Mouse (Mus musculus) midbrain, embryonic 15.5 days (tissue): ENCODE data around the gene Tcf7l1. TPM values are rescaled to one million over a fixed set of nuclear protein-coding genes. Genes with fewer than 3 reads are reported as not detected.

Experiments used
- ATAC-seq: fragments of 200-750 bp; cut with Nextera tagmentation; replicated peaks from 2 replicates; pipeline ENCODE4 v1.8.0; 2017; ENCODE audit warnings: moderate TSS enrichment
- H3K27ac ChIP-seq: fragments of 300-500 bp; sonication (generic); 2 replicates; pipeline ENCODE4 v1.5.1; 2015; ENCODE audit warnings: mild to moderate bottlenecking, inconsistent platforms
- H3K27me3 ChIP-seq: fragments of 300-500 bp; sonication (generic); replicated peaks from 2 replicates; pipeline ENCODE4 v1.6.1; 2015; ENCODE audit warnings: inconsistent platforms
- H3K36me3 ChIP-seq: fragments of 300-500 bp; sonication (generic); replicated peaks from 2 replicates; pipeline ENCODE4 v1.6.1; 2015; ENCODE audit warnings: inconsistent platforms
- H3K4me1 ChIP-seq: fragments of 300-500 bp; sonication (generic); 2 replicates; pipeline ENCODE4 v1.6.1; 2015; ENCODE audit warnings: inconsistent platforms
- H3K4me2 ChIP-seq: fragments of 300-500 bp; sonication (generic); 2 replicates; pipeline ENCODE4 v1.6.1; 2015; ENCODE audit warnings: inconsistent platforms, mild to moderate bottlenecking, moderate library complexity
- H3K4me3 ChIP-seq: fragments of 300-500 bp; sonication (generic); 2 replicates; pipeline ENCODE4 v1.5.1; 2015; ENCODE audit warnings: mild to moderate bottlenecking, inconsistent platforms
- H3K9ac ChIP-seq: fragments of 300-500 bp; sonication (generic); 2 replicates; pipeline ENCODE4 v1.6.1; 2015; ENCODE audit warnings: mild to moderate bottlenecking, inconsistent platforms
- H3K9me3 ChIP-seq: fragments of 300-500 bp; sonication (generic); 2 replicates; pipeline ENCODE4 v1.6.1; 2016; ENCODE audit warnings: inconsistent platforms
- WGBS: fragments of 180-500 bp; shearing (Covaris S2); methylation state at CpG from one replicate; pipeline ENCODE4 v1.1.7; 2015; ENCODE audit warnings: mixed read lengths; 5-methylcytosine and 5-hydroxymethylcytosine counted together
- polyA plus RNA-seq: library from polyadenylated mRNA; unstranded; fragments of >200 nt; fragmentation: Nextera tagmentation; extraction: Ambion mirVana; gene quantifications from 2 replicates; pipeline ENCODE4 v1.2.1, GENCODE M21; 2015

Gene Tcf7l1
- polyA plus RNA-seq, 1 experiment from 2014 or later: 6.1 TPM

DNA sequence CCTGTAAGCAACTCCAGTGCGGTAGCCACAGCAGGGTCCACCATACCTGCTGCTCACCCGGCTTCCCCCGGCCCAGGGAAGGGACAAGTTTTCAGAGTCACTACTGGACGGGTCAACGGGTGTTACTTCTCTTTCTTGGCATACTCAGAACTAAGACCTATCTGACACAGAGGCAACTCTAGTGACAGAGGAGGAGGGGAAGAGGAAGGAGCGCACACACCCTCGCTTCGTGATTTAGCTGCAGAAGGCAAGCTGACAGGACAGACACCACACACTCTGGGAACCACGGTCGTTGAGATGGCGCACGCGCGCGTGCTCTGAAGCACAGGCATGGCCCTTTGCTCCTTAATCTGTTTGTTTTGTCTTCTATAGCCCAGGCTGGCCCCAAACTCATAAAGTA, 36.2 kb downstream of the Tcf7l1 start:
- ATAC-seq: no peak
- H3K4me2 ChIP-seq: no peak overlapping the region
- no peak overlapping the region for H3K9ac ChIP-seq
- H3K4me1 ChIP-seq: peaks cover 22% of the 10 kb centered on the region
- no peaks in the 10 kb centered on the region for H3K9me3 ChIP-seq
- no peak overlapping the region for H3K4me3 ChIP-seq
- 79% methylated on average over 15 of the region's 15 CpGs for WGBS
- H3K36me3 ChIP-seq: no peaks in the 10 kb centered on the region
- H3K27ac ChIP-seq: no peak overlapping the region
- H3K27me3 ChIP-seq: no peaks in the 10 kb centered on the region

DNA sequence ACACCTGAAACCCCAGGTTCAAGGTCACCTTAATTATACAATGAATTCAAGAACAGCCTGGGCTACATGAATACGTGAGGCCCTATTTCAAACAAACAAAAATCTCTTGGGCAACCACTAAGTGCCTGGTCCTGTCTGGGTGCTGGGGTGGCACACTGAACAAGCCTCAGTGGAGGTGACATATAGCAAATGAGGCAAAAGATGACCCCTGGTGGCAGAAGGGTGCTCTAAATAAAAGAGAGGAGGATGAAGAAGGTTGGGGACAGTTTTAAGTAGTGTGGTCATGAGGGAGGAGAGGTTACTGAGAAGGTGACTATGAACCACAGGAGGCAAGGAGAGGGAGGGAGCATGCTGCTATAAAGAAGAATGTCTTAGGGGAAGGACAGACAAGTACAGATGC, 37.8 kb downstream of the Tcf7l1 start:
- Histone ChIP-seq H3K9me3 (no peaks in the 10 kb centered on the region), H3K27me3 (no peaks in the 10 kb centered on the region), H3K27ac (no peak overlapping the region), H3K4me2 (no peak overlapping the region), H3K4me3 (no peak overlapping the region), H3K9ac (no peak overlapping the region), H3K4me1 (peaks cover 22% of the 10 kb centered on the region), H3K36me3 (no peaks in the 10 kb centered on the region)
- WGBS: 93% methylated on average over 1 of the region's 1 CpGs
- ATAC-seq: no peak

DNA sequence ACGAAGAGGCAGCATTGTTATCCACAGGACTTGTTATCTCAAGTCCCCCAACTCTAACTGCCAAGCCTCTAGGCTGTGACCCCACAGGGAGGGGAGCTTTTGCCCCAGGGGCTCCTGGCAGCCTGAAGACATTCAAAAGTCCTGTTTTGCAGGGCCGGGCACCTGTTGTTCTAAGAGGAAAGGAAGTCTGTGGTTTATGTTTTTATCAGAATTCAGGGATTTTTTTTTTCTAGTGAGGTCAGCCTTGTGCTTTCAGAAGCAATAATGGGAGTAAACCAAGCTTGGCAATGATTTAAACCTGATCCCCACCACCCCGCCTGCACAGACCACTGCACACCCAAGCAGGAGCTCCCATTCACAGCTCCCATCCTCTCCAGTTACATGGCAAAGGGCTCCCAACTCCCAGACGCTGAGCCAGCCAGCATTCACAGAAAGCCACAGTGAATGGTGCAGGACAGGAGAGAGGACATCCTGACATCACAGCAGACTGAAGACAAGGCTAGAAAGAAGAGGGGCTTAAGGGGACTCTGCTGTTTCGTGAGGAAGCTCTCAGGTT, 40.1 kb downstream of the Tcf7l1 start:
- 12% methylated on average over 5 of the region's 5 CpGs for WGBS
- H3K4me2 ChIP-seq: no peak overlapping the region
- H3K27ac ChIP-seq: no peak overlapping the region

DNA sequence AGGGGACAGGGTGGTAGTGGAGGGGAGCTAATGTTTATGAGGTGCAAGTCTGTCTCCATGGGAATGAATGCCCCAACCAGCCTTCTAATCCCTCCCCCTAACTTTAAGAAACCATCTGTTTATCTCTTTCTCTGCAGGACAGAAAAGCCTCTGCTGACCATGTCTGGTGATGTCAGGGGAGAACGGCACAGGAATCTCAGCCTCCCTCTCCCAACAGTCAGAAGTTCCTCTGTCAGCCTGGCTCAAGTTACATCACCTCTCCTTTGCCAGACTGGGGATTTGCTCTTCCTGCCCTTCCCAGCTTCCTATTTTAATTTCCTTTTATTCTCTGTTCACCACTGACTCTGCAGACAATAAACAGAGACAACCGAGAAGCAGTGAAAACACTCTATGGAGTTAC, 40.6 kb downstream of the Tcf7l1 start:
- Histone ChIP-seq H3K4me3 (no peak overlapping the region), H3K4me1 (peaks cover 12% of the 10 kb centered on the region), H3K9me3 (no peaks in the 10 kb centered on the region), H3K27me3 (no peaks in the 10 kb centered on the region), H3K4me2 (no peak overlapping the region), H3K9ac (no peak overlapping the region), H3K36me3 (no peaks in the 10 kb centered on the region), H3K27ac (no peak overlapping the region)
- 0% methylated on average over 2 of the region's 2 CpGs for WGBS
- no peak for ATAC-seq

More for the DNA sequence above, 40.1 kb downstream of the Tcf7l1 start:
- Histone ChIP-seq H3K27me3 (no peaks in the 10 kb centered on the region), H3K4me1 (peaks cover 12% of the 10 kb centered on the region), H3K9me3 (no peaks in the 10 kb centered on the region), H3K36me3 (no peaks in the 10 kb centered on the region), H3K4me3 (no peak overlapping the region), H3K9ac (no peak overlapping the region)
- no peak for ATAC-seq

DNA sequence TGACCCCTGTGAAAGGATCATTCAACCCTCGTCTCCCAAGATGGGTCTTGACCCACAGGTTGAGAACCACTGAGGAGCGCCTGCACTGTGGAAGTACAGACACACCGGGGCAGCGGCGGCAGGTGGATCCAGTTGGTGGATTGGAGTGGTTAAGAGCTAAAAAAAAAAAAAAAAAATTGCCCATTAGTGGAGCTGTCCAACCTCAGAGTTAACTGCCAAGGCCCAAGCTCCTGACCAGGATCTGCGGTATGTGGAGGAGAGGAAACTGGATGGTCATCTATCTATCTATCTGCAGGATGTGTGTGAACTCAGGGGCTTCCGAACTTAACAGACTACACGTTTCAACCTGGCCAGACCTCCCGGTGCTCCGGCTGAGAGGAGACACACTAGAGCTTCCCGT, 41.2 kb downstream of the Tcf7l1 start:
- no peaks in the 10 kb centered on the region for H3K9me3 ChIP-seq
- no peak overlapping the region for H3K9ac ChIP-seq
- H3K36me3 ChIP-seq: no peaks in the 10 kb centered on the region
- H3K4me3 ChIP-seq: no peak overlapping the region
- peaks cover 12% of the 10 kb centered on the region for H3K4me1 ChIP-seq
- no peaks in the 10 kb centered on the region for H3K27me3 ChIP-seq
- ATAC-seq: no peak
- H3K4me2 ChIP-seq: no peak overlapping the region
- WGBS: 72% methylated on average over 11 of the region's 11 CpGs
- H3K27ac ChIP-seq: no peak overlapping the region

DNA sequence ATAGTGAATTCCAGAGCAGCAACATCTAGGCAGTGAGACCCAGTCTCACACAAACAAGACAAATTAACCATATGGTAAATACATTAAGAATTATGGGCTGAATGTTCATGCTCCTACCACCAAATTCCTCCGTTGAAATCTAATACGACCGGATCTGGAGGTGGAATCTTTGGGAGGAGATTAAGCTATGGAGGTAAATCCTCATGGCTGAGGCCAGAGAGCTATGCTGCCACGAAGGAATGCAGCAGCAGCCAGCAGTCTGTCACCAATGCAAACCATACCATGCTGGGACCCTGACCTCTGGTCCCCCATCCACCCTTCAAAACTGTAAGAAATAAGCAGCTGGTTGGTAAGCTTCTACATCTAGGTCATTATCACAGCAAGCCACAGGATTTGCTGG, 41.9 kb downstream of the Tcf7l1 start:
- Histone ChIP-seq H3K9me3 (no peaks in the 10 kb centered on the region), H3K9ac (no peak overlapping the region), H3K36me3 (no peaks in the 10 kb centered on the region), H3K27ac (no peak overlapping the region), H3K4me3 (no peak overlapping the region), H3K4me2 (no peak overlapping the region), H3K27me3 (no peaks in the 10 kb centered on the region), H3K4me1 (peaks cover 12% of the 10 kb centered on the region)
- no peak for ATAC-seq
- 48% methylated on average over 4 of the region's 4 CpGs for WGBS

DNA sequence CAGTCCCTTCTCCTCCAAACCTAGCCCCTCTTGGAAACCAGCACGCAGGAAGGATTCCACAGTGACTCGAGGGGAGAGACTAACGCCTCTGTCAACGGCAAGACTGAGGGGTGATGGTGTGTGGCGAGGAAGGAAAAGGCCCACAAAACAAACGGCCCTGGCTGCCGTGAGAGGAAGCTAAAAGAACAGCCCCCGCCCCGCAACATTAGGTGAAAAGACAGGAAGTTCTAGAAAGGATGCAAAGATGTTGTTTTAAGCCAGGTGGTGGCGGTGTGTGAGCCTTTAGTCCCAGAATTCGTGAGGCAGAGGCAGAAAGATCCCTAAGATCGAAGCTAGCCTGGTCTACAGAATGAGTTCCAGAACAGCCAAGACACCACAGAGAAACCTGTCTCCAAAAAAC, 43.3 kb downstream of the Tcf7l1 start:
- 82% methylated on average over 12 of the region's 12 CpGs for WGBS
- no peak for ATAC-seq
- Histone ChIP-seq H3K4me3 (no peak overlapping the region), H3K9me3 (no peaks in the 10 kb centered on the region), H3K27me3 (no peaks in the 10 kb centered on the region), H3K4me1 (peaks cover 18% of the 10 kb centered on the region), H3K9ac (no peak overlapping the region), H3K27ac (no peak overlapping the region), H3K36me3 (no peaks in the 10 kb centered on the region), H3K4me2 (no peak overlapping the region)

DNA sequence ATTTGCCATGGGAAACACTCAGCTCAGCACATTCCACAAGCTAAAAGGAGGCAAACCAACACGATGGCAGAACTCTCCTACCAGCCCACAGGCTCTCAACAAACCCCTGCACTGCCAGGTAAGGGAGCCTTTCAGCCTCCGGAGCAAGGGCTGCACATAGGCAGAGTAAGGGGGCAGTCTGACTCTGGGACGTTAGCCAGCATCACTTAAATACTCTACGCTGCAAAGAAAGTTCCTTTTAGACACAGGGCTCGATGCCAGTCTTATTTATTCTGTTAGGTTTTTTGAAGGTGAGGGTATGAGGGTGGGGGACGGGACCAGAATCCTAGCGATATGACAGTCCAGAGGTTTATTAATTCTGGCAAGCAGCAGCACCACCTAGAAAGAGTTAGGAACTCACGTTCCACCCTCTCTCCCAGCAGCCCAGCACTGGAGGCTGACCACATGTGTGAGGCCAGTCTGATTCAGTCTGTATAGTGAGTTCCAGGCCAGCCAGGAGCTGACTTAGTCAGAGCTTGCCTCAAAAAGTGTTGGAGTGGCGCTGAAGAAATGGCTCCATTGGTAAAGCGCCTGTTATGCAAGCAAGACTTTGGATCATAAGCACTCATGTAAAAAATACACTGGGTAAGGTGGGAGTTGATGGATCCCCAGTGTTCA, 44.8 kb downstream of the Tcf7l1 start:
- no peaks in the 10 kb centered on the region for H3K27me3 ChIP-seq
- H3K4me2 ChIP-seq: no peak overlapping the region
- H3K27ac ChIP-seq: no peak overlapping the region
- no peaks in the 10 kb centered on the region for H3K9me3 ChIP-seq
- no peaks in the 10 kb centered on the region for H3K36me3 ChIP-seq
- ATAC-seq: no peak
- 71% methylated on average over 10 of the region's 10 CpGs for WGBS
- H3K9ac ChIP-seq: no peak overlapping the region
- H3K4me1 ChIP-seq: peaks cover 19% of the 10 kb centered on the region
- no peak overlapping the region for H3K4me3 ChIP-seq

DNA sequence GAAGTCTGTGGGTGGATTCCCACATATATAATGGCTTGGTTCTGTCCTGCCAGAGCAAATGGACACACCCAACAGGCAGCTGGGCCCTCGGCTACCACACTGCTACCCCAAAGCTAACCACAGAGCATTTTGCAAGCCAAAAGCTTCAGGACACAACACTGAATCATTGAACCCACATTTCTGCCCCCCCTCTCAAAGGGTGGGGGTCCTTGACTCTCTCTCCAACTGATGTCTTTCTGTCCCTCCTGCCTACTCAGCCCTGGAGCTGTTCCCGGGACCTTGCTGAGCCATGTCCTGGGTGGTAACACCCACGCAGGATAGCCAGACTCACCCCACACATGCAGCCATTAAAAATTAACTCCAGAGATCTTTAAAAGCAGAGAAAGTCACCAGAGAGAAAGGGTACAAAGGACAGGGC, 45.4 kb downstream of the Tcf7l1 start:
- no peak overlapping the region for H3K9ac ChIP-seq
- WGBS: 74% methylated on average over 3 of the region's 3 CpGs
- H3K27me3 ChIP-seq: no peaks in the 10 kb centered on the region
- H3K27ac ChIP-seq: no peak overlapping the region
- H3K4me2 ChIP-seq: no peak overlapping the region
- no peak overlapping the region for H3K4me3 ChIP-seq
- no peak for ATAC-seq
- H3K9me3 ChIP-seq: no peaks in the 10 kb centered on the region
- H3K36me3 ChIP-seq: no peaks in the 10 kb centered on the region
- H3K4me1 ChIP-seq: peaks cover 12% of the 10 kb centered on the region

DNA sequence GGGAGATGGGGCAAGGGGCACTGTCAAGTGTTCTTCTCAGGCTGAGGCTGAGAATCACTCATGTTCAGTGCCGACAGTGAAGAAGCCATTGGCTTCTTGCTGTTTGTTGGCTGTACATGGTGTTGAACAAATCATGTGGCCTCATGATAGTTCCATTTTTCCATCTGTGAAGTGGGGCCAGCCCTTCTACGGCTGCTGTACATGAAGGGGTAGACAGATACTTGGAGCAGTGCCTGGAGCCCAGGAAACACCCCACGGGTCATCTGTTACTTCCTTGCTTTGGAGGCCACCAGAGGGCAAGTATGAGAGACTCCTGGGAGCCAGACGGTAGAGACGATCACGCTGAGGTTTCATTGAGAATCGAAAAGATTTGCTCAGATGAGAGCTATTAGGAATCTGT, 46.7 kb downstream of the Tcf7l1 start:
- no peak overlapping the region for H3K9ac ChIP-seq
- no peaks in the 10 kb centered on the region for H3K27me3 ChIP-seq
- no peaks in the 10 kb centered on the region for H3K9me3 ChIP-seq
- H3K36me3 ChIP-seq: no peaks in the 10 kb centered on the region
- no peak overlapping the region for H3K4me3 ChIP-seq
- H3K4me1 ChIP-seq: peaks cover 6% of the 10 kb centered on the region; the same call in 1 of the 2 replicates
- H3K4me2 ChIP-seq: no peak overlapping the region
- H3K27ac ChIP-seq: no peak overlapping the region
- ATAC-seq: no peak
- 84% methylated on average over 7 of the region's 7 CpGs for WGBS

DNA sequence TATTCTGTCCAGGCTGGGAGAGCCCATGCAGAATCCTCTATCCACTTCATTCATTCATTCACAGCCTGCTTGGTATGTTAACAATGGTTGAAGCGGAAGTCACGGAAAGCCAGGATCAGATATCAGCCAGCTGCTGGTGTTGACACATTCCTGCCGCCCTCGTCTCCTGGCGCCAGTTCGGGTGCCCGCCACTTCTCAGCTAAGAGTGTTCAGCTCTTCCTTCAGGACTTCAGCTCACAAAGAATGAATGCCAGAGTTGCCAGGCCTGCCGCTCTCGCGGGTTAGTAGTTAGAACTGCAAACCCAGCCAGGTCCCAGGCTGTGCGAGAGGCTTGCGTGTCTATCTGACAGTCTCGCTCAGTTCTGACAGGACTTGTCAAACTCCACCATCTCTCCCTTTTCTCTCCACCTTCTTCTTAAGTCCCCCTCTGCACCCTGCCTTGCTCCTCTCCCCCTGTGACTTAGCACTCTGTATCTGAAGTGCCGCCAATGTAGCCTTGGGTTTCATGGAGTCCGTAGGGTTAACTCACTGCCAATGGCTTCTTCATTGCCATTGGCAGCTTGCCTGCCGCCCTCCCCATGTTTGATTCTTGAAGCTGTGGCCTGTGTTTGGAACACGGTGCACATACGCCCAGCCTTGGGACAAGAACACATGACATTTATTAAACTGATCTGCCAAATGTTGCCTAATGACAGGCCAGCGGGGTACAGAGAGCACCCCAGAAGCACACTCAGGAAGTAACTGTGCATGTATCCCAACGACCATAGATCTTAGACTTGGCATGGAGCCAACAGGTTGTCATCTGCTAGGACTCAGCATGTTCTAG, 48.2 kb downstream of the Tcf7l1 start:
- Histone ChIP-seq H3K9ac (no peak overlapping the region), H3K27me3 (no peaks in the 10 kb centered on the region), H3K36me3 (no peaks in the 10 kb centered on the region), H3K4me1 (peaks cover 6% of the 10 kb centered on the region; the same call in 1 of the 2 replicates), H3K4me2 (no peak overlapping the region; the same call in 1 of the 2 replicates), H3K27ac (no peak overlapping the region), H3K9me3 (no peaks in the 10 kb centered on the region), H3K4me3 (no peak overlapping the region)
- 55% methylated on average over 20 of the region's 20 CpGs for WGBS
- no peak; the same call in 1 of the 2 replicates for ATAC-seq

DNA sequence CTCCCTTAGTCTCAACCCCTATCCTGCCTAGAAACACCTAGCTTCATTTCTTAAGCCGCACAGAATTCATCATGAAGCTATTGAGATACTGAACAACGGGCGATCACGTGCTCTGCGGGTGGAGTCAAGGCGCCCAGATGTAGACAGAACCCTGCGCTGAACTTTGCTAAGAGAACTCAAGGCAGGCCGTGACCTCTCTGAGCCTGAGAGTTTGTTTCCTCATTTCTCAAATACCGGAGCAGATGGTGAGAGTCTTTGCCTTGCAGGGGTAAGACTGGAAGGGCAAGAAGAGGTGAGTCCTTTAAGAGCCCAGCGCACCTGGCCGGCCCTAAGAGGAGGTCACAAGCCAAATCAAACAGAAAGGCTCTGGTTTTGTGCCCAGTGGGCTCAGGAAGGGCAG, 52.2 kb downstream of the Tcf7l1 start:
- 96% methylated on average over 11 of the region's 11 CpGs for WGBS
- no peak overlapping the region for H3K4me2 ChIP-seq
- ATAC-seq: no peak

More for the DNA sequence above, 52.2 kb downstream of the Tcf7l1 start:
- Histone ChIP-seq H3K27ac (no peak overlapping the region), H3K4me1 (peaks cover 6% of the 10 kb centered on the region; the same call in 1 of the 2 replicates), H3K27me3 (no peaks in the 10 kb centered on the region), H3K36me3 (no peaks in the 10 kb centered on the region), H3K4me3 (no peak overlapping the region), H3K9ac (no peak overlapping the region), H3K9me3 (no peaks in the 10 kb centered on the region)
